Mouse (Mus musculus) gastrocnemius, postnatal 14 days (tissue): Measurements from ENCODE around the gene Ntrk3. TPM values are rescaled to one million over a fixed set of nuclear protein-coding genes. Genes with fewer than 3 reads are reported as not detected.

Experiments used
- DNase-seq: peaks from one replicate; pipeline ENCODE4 v3.0.0; 2021; ENCODE audit warnings: mixed read lengths
- intact Hi-C: fragments of 180-260 bp; cut with DNase I; formaldehyde crosslinking; loops from one replicate; pipeline ENCODE4 v1.15.1; 2025; ENCODE audit warnings: low total_unique reads
- total RNA-seq, 2 experiments: library from RNA; stranded (reverse); gene quantifications; 2 replicates each; pipeline ENCODE4 v1.2.3; 2021

Ntrk3 gene
- total RNA-seq, 2 experiments from 2014 or later: 3.1 to 3.5 TPM

GRCm38 (mm10) chr7:78290186-78290585 is 447.6 kb downstream of the Ntrk3 start:
- no peak for DNase-seq
- intact Hi-C loops: no loop called here

DNA sequence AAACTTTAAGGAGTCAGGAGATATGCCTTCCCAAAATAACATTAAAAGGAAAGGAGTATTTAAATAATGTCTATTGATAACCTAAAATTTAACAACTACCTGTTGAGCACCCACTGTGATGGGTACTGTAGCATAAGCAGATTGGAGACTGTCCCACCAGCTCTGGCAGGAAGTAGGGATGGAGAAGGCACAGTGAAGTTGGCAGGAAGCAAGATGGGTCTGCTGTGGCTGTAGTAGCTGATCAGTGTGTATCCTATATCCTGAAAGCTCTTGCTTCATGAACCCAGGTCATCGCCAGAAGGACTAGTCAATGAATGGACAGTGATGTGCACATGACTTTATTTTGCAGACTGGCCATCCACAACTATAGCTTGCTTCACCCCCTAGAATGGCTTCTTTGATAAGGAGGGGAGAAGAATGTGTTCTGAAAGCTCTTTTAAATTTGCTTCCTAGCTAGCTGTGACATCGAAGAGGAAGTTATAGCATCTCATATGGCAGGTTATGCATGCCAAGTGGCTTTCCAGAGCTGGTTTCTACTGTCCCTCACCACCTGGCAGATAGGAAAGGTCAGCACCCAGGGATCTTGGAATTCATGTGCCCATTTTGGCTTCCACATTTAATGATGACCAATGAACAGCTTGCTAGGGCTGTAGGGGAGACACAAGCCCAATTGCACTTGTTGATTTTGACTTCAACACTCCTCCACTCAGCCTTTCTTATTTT is 451.1 kb downstream of the Ntrk3 start:
- intact Hi-C loops: no loop called here

GRCm38 (mm10) chr7:78269506-78270250 is 468.1 kb downstream of the Ntrk3 start:
- DNase-seq: no peak
- intact Hi-C loops: no loop called here

More for the DNA sequence above, 451.1 kb downstream of the Ntrk3 start:
- no peak for DNase-seq

GRCm38 (mm10) chr7:78267461-78268007 is 470.3 kb downstream of the Ntrk3 start:
- DNase-seq: no peak
- intact Hi-C loops: no loop called here

DNA sequence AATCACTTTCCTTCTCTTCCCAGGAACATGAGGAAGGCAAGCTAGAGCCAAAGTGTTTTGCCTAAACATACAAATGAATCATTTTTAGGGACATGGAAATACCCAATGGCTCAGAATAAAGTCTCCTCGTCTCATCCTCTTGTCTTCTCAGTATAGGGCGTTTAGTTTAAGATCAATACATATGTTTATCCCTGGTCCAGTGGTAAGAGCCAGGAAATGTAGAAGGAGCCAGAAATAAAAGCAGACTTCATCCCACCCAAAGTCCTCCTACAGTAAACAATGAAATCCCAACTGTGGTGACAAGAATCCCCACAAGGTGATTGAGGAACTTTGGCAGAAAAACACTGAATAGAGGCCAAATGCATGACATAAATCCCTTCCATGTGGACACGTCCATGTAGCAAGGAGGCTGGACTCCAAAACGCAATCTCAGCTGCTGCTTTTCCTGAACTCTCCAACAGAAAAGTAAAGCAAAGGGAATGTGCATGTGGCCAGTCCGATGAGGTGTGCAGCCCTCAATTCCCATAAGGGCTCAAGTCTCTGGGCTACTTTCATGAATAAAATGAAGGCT is 473.3 kb downstream of the Ntrk3 start:
- DNase-seq: no peak
- intact Hi-C loops: no loop called here

DNA sequence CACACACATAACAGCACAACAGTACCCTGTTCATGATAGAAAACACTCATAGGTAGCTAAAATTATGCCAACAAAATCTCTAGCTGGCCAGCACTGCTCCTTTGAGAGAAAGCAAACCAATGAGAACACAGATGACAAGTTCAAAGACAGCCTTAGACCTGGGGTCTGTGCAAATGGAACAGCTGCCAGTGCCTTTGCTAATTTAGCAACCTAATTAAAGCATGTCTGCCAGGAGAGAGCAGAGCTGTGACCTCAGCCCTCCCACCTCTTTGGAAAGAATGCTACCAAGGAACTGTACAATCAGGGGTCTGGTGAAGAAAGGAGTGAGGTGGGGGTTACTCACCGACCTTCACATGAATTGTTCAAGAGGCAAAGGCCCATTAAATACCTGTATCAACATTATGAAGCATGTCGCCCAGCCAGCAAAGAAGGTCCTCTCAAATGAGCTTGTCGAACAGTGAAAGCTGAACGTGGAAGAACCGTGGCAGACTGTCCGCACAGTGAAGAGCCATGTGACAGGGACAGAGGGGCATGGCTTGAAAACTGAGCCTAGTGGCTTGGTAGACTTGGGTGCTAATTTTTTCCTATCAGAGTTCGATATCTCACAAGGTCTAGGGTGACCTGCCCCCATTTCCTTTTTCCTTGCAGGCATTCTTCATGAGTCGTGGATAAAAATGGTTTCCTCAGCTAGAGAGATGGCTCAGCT is 476.2 kb downstream of the Ntrk3 start:
- intact Hi-C loops: no loop called here

DNA sequence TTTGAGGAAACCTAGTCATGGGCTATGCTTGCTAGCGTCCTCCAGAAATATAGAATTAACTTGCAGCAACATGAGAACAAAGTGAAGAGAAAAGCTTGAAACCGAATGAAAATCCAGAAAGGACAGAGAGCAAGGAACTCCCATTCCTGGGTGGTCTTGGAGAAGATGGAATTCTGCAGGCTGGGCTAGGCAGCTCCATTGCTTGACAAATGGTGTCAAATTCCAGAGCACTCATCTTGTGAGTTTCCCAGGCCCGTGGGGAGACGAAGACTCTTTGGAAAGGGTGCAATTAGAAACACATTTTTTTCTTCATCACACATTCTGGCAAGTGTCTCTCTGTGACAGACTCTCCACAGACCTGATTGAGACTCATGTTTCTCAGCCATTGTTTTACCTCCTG is 479.7 kb downstream of the Ntrk3 start:
- intact Hi-C loops: no loop called here
- no peak for DNase-seq

More for the DNA sequence above, 476.2 kb downstream of the Ntrk3 start:
- DNase-seq: no peak

DNA sequence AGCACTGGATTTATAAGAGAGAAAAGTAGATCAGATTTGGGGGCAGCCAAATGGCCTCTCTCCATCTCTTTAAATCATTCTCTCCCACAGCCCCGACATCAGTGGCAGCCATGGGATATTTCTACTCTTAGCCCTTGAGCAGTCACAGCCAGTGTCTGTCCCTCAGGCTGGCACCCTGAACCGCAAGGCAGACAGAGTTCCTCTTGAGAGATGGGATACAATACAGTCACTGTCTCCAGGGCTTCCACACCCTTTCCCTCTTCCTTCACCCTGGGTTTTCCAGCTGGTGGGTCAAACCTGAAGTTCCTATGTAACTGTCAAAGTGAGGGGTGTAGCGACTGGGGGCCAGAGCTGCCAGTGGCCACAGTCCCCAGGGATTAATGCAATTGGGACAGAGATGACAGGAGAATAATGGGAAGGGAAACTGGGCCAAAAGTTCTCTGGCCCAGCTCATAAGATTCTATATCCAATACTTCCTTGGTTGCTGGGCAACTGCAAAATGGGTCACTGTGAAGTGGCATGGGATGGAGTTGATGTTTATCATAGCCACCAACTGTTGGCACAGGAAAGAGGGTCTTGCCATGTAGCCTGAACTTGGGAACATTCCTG is 483.9 kb downstream of the Ntrk3 start:
- no peak for DNase-seq
- intact Hi-C loops: no loop called here

GRCm38 (mm10) chr7:78248119-78248642 is 489.6 kb downstream of the Ntrk3 start:
- intact Hi-C loops: no loop called here
- no peak for DNase-seq

DNA sequence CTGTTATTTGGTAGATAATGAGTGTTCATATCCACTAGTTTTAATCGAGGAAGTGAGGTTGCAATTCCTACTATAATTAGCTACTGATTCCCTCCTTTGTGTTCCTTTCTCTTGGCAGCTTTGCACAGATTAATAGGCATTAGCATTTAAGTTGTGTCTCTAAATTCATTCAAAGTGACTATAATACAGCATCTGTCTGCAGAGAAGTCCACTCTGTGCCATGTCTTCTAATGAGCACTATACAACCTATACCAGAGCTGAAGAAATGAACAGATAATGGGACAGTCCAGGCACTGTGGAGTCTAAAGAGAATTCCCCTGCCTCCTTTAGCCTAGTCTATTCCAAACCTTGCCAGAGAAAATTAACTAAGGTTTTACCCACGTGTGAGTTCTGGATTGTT is 498.8 kb downstream of the Ntrk3 start:
- no peak for DNase-seq
- intact Hi-C loops: no loop called here

- intact Hi-C loops: no loop called here
- no peak for DNase-seq
Measured at GRCm38 (mm10) chr7:78221668-78222067, 516.1 kb downstream of the Ntrk3 start.

GRCm38 (mm10) chr7:78220949-78221348 is 516.9 kb downstream of the Ntrk3 start:
- intact Hi-C loops: no loop called here
- no peak for DNase-seq

- intact Hi-C loops: no loop called here
- no peak for DNase-seq
Measured at GRCm38 (mm10) chr7:78190931-78191653, 546.7 kb downstream of the Ntrk3 start.

GRCm38 (mm10) chr7:78185578-78185977 is 552.2 kb downstream of the Ntrk3 start:
- intact Hi-C loops: no loop called here
- no peak for DNase-seq

GRCm38 (mm10) chr7:78183396-78183795 is 554.4 kb downstream of the Ntrk3 start:
- intact Hi-C loops: no loop called here
- DNase-seq: no peak

DNA sequence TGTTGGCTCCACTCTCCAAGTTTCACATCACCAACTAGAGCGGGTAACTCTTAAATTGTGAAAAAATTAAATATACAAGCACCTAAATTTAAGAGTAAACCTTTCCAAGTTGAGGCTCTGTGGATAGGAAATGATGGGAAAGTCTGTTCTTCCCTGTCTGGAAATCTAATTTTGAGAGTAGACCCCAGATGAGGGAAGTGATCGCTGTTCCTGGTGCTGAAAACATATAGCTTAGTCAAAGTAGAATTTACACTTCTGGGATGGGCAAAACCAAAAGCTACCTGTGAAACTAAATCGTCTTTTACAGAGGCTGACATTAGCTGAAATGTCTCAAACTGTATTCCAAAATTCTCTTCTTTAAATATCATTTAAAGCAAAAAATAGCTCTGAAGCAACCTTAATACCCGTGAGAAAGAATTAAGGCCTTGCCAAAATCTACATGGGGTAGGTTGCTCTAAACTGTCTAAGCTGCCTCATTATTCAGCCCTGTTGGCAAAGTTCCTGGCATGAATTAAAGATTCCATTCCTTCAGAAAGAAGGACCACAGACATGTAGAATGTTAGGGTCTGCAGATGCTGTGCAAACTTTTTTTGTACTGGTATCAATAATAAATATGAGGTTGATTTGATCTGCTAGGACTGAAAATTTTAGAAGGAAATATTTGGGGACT is 557.7 kb downstream of the Ntrk3 start:
- intact Hi-C loops: no loop called here
- no peak for DNase-seq

DNA sequence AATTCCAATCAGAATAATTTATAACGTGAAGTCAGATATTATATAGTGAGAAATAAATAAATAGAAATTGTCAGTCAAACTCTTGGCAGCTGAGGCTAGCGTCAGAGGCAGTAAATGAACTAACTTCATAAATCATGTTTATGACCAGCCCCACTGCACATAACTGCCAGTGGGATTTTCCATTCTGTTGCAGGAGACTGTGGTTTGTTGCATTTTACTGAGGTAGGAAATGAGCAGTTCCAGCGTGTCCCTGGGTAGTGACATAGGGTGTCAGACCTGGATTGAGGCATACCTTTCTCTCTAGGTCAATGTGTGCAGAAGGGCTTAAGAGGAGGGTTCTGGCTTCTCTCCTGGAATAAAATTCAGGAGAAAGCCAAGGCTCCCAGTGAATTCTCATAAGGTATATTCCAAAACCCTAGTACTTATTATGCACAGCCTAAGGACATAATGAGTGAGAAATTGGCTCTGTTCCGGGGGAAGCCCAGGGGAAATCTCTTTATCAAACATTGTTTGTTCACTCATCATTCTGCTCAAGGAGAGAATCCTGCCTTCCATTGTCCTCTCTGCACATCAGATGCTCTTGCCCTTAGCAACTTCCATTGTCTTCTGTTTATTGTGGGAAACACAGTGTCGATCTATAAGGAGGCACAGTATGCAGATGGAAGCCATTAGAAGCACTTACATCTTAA is 565.4 kb downstream of the Ntrk3 start:
- intact Hi-C loops: no loop called here
- DNase-seq: no peak

GRCm38 (mm10) chr7:78165466-78165865 is 572.3 kb downstream of the Ntrk3 start:
- no peak for DNase-seq

More at GRCm38 (mm10) chr7:78165466-78165865, 572.3 kb downstream of the Ntrk3 start:
- intact Hi-C loops: no loop called here
